Comparison of ENCODE assay signal across 21 mouse cellular contexts in the genomic region with DNA sequence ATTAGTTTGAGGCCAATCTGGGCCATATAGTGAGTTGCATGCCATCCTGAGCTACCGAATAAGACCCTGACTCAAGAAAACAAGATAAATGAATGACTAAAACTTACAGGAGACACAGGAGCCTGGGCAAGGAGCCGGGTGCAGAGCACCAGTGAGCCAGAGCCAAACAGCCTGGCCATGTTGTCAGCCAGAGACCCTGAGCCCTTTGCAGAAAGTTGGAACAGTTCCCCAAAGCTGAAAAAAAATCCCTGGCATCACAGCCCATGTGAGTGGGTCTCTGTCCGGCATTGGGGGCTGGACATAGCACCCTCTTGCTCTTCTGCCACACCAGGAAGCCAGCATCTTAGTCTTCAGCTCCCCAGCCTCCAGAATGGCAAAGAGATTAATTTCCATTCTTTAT.
A peak's percentile ranks its signal among the peaks of the same experiment; 100 is the strongest.
DNase-seq lines count a peak whose midpoint lies in the region; ATAC-seq lines count a peak whose summit lies in the region.
"Had no signal": no experiment of that assay in that cellular context is flagged by ENCODE, and none has a peak within 500 bp of the region (broad histone marks: within the 10 kb centered on the region; RNA-seq: fewer than 3 reads in every experiment).

No protein-coding gene starts in this region.

- intact Hi-C loops in left cerebral cortex, postnatal 4 days (cut with DNase I): no loop called here

- no peaks in the 10 kb centered on the region for H3K36me3 ChIP-seq in hindbrain, embryonic 13.5 days
- H3K36me3 ChIP-seq in hindbrain, embryonic 14.5 days (replicated peaks; ENCODE audit: control insufficient read depth, insufficient read depth): no peaks in the 10 kb centered on the region
- H3K36me3 ChIP-seq: embryonic facial prominence, embryonic 13.5 days; embryonic facial prominence, embryonic 15.5 days; forebrain, embryonic 10.5 days; forebrain, embryonic 12.5 days had no signal

- no peak overlapping the region for H3K27ac ChIP-seq in hindbrain, embryonic 13.5 days
- H3K27ac ChIP-seq in hindbrain, embryonic 14.5 days: no peak overlapping the region
- H3K27ac ChIP-seq: embryonic facial prominence, embryonic 13.5 days; embryonic facial prominence, embryonic 15.5 days; forebrain, embryonic 10.5 days; forebrain, embryonic 12.5 days had no signal

- DNase-seq in cerebellum, postnatal 14 days: peak; percentile 32 to 44
- DNase-seq in cerebellum, adult 11 months: no peak
- no peak for DNase-seq in hindbrain, embryonic 14.5 days (ENCODE audit: low spot score)
- peak; percentile 34 for DNase-seq in left cerebral cortex, postnatal 4 days
- no peak for DNase-seq in left cerebral cortex, adult 11 months (ENCODE audit: low spot score)
- DNase-seq: adrenal gland, adult 2 months; adrenal gland, postnatal 10 days; adrenal gland, postnatal 25 days; cerebellum, adult 11-12 months; cerebellum, adult 2 months; cerebellum, adult 9-11 months; cerebellum, postnatal 36 days; embryo, embryonic 11 days had no signal

- H3K9ac ChIP-seq in hindbrain, embryonic 13.5 days: 0 out of 2 replicates have a peak overlapping the region, but pooled peaks have one; percentile 6
- H3K9ac ChIP-seq in hindbrain, embryonic 14.5 days: no peak overlapping the region
- H3K9ac ChIP-seq: embryonic facial prominence, embryonic 13.5 days; embryonic facial prominence, embryonic 15.5 days; forebrain, embryonic 12.5 days had no signal

- ATAC-seq in hindbrain, embryonic 13.5 days (ENCODE audit: low FRiP score): no peak
- no peak for ATAC-seq in hindbrain, embryonic 14.5 days (ENCODE audit: low FRiP score)
- ATAC-seq: forebrain, embryonic 14.5 days; forebrain, embryonic 16.5 days had no signal

- H3K4me1 ChIP-seq in hindbrain, embryonic 13.5 days (replicated peaks): peaks cover 16% of the 10 kb centered on the region
- H3K4me1 ChIP-seq in hindbrain, embryonic 14.5 days (replicated peaks; ENCODE audit: control insufficient read depth, insufficient read depth, low read length): peaks cover under 1% of the 10 kb centered on the region; the same call in 1 of the 2 replicates
- H3K4me1 ChIP-seq: embryonic facial prominence, embryonic 15.5 days had no signal

- no peak overlapping the region for H3K4me3 ChIP-seq in hindbrain, embryonic 13.5 days
- no peak overlapping the region for H3K4me3 ChIP-seq in hindbrain, embryonic 14.5 days (replicated peaks; ENCODE audit: low read length)
- H3K4me3 ChIP-seq: embryonic facial prominence, embryonic 13.5 days; embryonic facial prominence, embryonic 15.5 days; erythroblast, embryonic 14.5 days; forebrain, embryonic 10.5 days; forebrain, embryonic 12.5 days had no signal

- no peaks in the 10 kb centered on the region for H3K27me3 ChIP-seq in hindbrain, embryonic 13.5 days
- no peaks in the 10 kb centered on the region for H3K27me3 ChIP-seq in hindbrain, embryonic 14.5 days (ENCODE audit: control insufficient read depth, insufficient read depth, low read length)
- H3K27me3 ChIP-seq: embryonic facial prominence, embryonic 13.5 days; embryonic facial prominence, embryonic 15.5 days; forebrain, embryonic 12.5 days had no signal

- H3K4me2 ChIP-seq in hindbrain, embryonic 13.5 days: no peak overlapping the region
- H3K4me2 ChIP-seq in hindbrain, embryonic 14.5 days (replicated peaks): no peak overlapping the region
- H3K4me2 ChIP-seq: embryonic facial prominence, embryonic 13.5 days; embryonic facial prominence, embryonic 15.5 days; forebrain, embryonic 12.5 days had no signal

- 89% methylated on average over 3 of the region's 3 CpGs for WGBS in hindbrain, embryonic 13.5 days
- 83% methylated on average over 3 of the region's 3 CpGs for WGBS in hindbrain, embryonic 14.5 days

- no peaks in the 10 kb centered on the region for H3K9me3 ChIP-seq in hindbrain, embryonic 13.5 days
- no peaks in the 10 kb centered on the region for H3K9me3 ChIP-seq in hindbrain, embryonic 14.5 days (ENCODE audit: control insufficient read depth, low read length)
- H3K9me3 ChIP-seq: embryonic facial prominence, embryonic 13.5 days; embryonic facial prominence, embryonic 15.5 days; forebrain, embryonic 10.5 days; forebrain, embryonic 12.5 days had no signal

Comparison
In these comparisons a context has a peak if more than half of its experiments do, and no peak if none do; other contexts are left out.
1. DNase-seq: peak in cerebellum, postnatal 14 days (2 of 2) and left cerebral cortex, postnatal 4 days (single experiment); none in cerebellum, adult 11 months (single experiment), hindbrain, embryonic 14.5 days (single experiment) and left cerebral cortex, adult 11 months (single experiment).